13 mouse cellular contexts compared by ENCODE assay signal in genomic region chr7:136676104-136676503, GRCm38 (mm10).
"Had no signal": no experiment of that assay in that cellular context is flagged by ENCODE, and none has a peak within 500 bp of the region (broad histone marks: within the 10 kb centered on the region; RNA-seq: fewer than 3 reads in every experiment).

No protein-coding gene starts in this region.

- H3K9me3 ChIP-seq: limb, embryonic 12.5 days; midbrain, embryonic 12.5 days had no signal

- ATAC-seq: intestine, embryonic 16.5 days; midbrain, embryonic 16.5 days had no signal

- H3K9ac ChIP-seq: limb, embryonic 12.5 days; liver, embryonic 14.5 days; midbrain, embryonic 12.5 days had no signal

- H3K36me3 ChIP-seq: limb, embryonic 12.5 days; midbrain, embryonic 12.5 days had no signal

- H3K27ac ChIP-seq: limb, embryonic 12.5 days; liver, embryonic 14.5 days; midbrain, embryonic 12.5 days had no signal

- H3K4me2 ChIP-seq: limb, embryonic 12.5 days; midbrain, embryonic 12.5 days had no signal

- H3K4me3 ChIP-seq: limb, embryonic 12.5 days; midbrain, embryonic 12.5 days had no signal

- DNase-seq: kidney, adult 9 months; kidney, postnatal 25 days; layer of hippocampus, adult 9-11 months; layer of hippocampus, postnatal 36 days; lung, adult 18-20 months; lung, postnatal 10 days; right cerebral cortex, postnatal 25 days; thymus, postnatal 36 days had no signal
